Mouse (Mus musculus) thymus, postnatal 25 days (tissue): ENCODE data around the gene Dop1a.

ENCODE experiments used
- DNase-seq: peaks from one replicate; pipeline ENCODE4 v3.0.0; 2022

Gene Dop1a

GRCm38 (mm10) chr9:86507437-86507836 is 40.5 kb downstream of the Dop1a start:
- no peak for DNase-seq

GRCm38 (mm10) chr9:86513733-86514132 is 46.8 kb downstream of the Dop1a start:
- DNase-seq = no peak

- no peak for DNase-seq
Observed at GRCm38 (mm10) chr9:86514390-86514789, 47.4 kb downstream of the Dop1a start.

GRCm38 (mm10) chr9:86514798-86515197 is 47.8 kb downstream of the Dop1a start:
- DNase-seq = no peak

GRCm38 (mm10) chr9:86522335-86522734 is 55.4 kb downstream of the Dop1a start:
- no peak for DNase-seq

GRCm38 (mm10) chr9:86525600-86525999 is 58.6 kb downstream of the Dop1a start:
- DNase-seq = no peak

- DNase-seq = no peak
Observed at GRCm38 (mm10) chr9:86534071-86534470, 67.1 kb downstream of the Dop1a start.

GRCm38 (mm10) chr9:86543451-86543850 is 76.5 kb downstream of the Dop1a start:
- no peak for DNase-seq

GRCm38 (mm10) chr9:86544559-86544958 is 77.6 kb downstream of the Dop1a start:
- no peak for DNase-seq

GRCm38 (mm10) chr9:86549637-86550162 is 82.7 kb downstream of the Dop1a start:
- DNase-seq = no peak

- no peak for DNase-seq
Observed at GRCm38 (mm10) chr9:86550717-86551116, 83.8 kb downstream of the Dop1a start.

- no peak for DNase-seq
Observed at GRCm38 (mm10) chr9:86553886-86554285, 86.9 kb downstream of the Dop1a start.

GRCm38 (mm10) chr9:86554641-86555040 is 87.7 kb downstream of the Dop1a start:
- DNase-seq = no peak

- no peak for DNase-seq
Observed at GRCm38 (mm10) chr9:86560543-86560942, 93.6 kb downstream of the Dop1a start.

GRCm38 (mm10) chr9:86569314-86569910 is 102.5 kb downstream of the Dop1a start:
- DNase-seq = no peak

- no peak for DNase-seq
Observed at GRCm38 (mm10) chr9:86570261-86570890, 103.4 kb downstream of the Dop1a start.

GRCm38 (mm10) chr9:86570946-86571345 is 104.0 kb downstream of the Dop1a start:
- no peak for DNase-seq

GRCm38 (mm10) chr9:86571540-86572135 is 104.7 kb downstream of the Dop1a start, which contains the start of the genes Pgm3 and Rwdd2a:
Gene Pgm3 (minus strand): TSS chr9:86571842.
Gene Rwdd2a (plus strand): TSS chr9:86571991.
- DNase-seq = peak; percentile 97

- DNase-seq = no peak
Observed at GRCm38 (mm10) chr9:86572196-86572595, 105.2 kb downstream of the Dop1a start.

GRCm38 (mm10) chr9:86572636-86573291 is 105.8 kb downstream of the Dop1a start:
- DNase-seq = peak; percentile 89

GRCm38 (mm10) chr9:86573616-86574303 is 106.8 kb downstream of the Dop1a start:
- no peak for DNase-seq

- no peak for DNase-seq
Observed at GRCm38 (mm10) chr9:86575178-86575577, 108.2 kb downstream of the Dop1a start.

- DNase-seq = peak; percentile 29
Observed at GRCm38 (mm10) chr9:86579657-86580056, 112.7 kb downstream of the Dop1a start.
